Mouse (Mus musculus) CH12.LX (cell line): ENCODE measurements around the gene Col8a1. TPM values are rescaled to one million over a fixed set of nuclear protein-coding genes. Genes with fewer than 3 reads are reported as not detected.

Experiments used
- DNase-seq: peaks from one replicate; pipeline ENCODE4 v3.0.0-alpha.2; 2013; ENCODE audit errors: extremely low read depth
- H3K27ac ChIP-seq: 2 replicates; pipeline ENCODE4 v1.5.1; 2012; ENCODE audit warnings: low read depth, mild to moderate bottlenecking, control low read depth, moderate library complexity; ENCODE audit not compliant: insufficient read depth
- H3K27me3 ChIP-seq: replicated peaks from 2 replicates; pipeline ENCODE3; 2012; ENCODE audit warnings: inconsistent platforms
- H3K36me3 ChIP-seq, 2 experiments: replicated peaks in 1 of 2; 2 replicates each; pipeline versions ENCODE3 to v1.6.1; 2012; ENCODE audit warnings: inconsistent platforms in 1 of 2, low read length in 1 of 2, mild to moderate bottlenecking in 1 of 2, mixed read lengths in 1 of 2, moderate library complexity in 1 of 2; ENCODE audit not compliant: control insufficient read depth in 1 of 2, insufficient read depth in 1 of 2
- H3K4me1 ChIP-seq, 2 experiments: 2 replicates each; pipeline ENCODE4 v1.6.1; 2012; ENCODE audit warnings: inconsistent platforms in 1 of 2, moderate library complexity in 1 of 2; ENCODE audit not compliant: insufficient read depth in 2 of 2, control insufficient read depth in 1 of 2
- H3K4me2 ChIP-seq: 2 replicates; pipeline ENCODE4 v1.6.1; 2012; ENCODE audit warnings: low read depth, mild to moderate bottlenecking, control low read depth; ENCODE audit not compliant: poor library complexity, insufficient read depth, severe bottlenecking
- H3K4me3 ChIP-seq, 3 experiments: fragments of 150-350 bp in 1 of 3; sonication (generic) in 1 of 3; replicated peaks in 1 of 3; 2 replicates each; pipeline versions ENCODE3 to v1.5.1; 2011 to 2012; ENCODE audit warnings: low read depth in 2 of 3, low read length in 2 of 3, mild to moderate bottlenecking in 2 of 3, moderate library complexity in 2 of 3, control low read depth in 1 of 3, improper control_type of control experiment in 1 of 3, inconsistent platforms in 1 of 3, mixed read lengths in 1 of 3; ENCODE audit not compliant: poor library complexity in 1 of 3
- H3K79me2 ChIP-seq: replicated peaks from 2 replicates; pipeline ENCODE4 v1.6.1; 2012; ENCODE audit warnings: mild to moderate bottlenecking, moderate library complexity; ENCODE audit not compliant: control insufficient read depth, poor library complexity, insufficient read depth, severe bottlenecking; ENCODE audit errors: extremely low read depth
- H3K9ac ChIP-seq: 2 replicates; pipeline ENCODE4 v1.6.1; 2012; ENCODE audit warnings: low read depth, mild to moderate bottlenecking, control low read depth, moderate library complexity; ENCODE audit not compliant: insufficient read depth
- H3K9me3 ChIP-seq: replicated peaks from 2 replicates; pipeline ENCODE3; 2012; ENCODE audit warnings: low read length, inconsistent platforms, mixed read lengths
- BHLHE40 ChIP-seq: IDR thresholded peaks from 2 replicates; pipeline ENCODE4 v1.6.1; 2011; ENCODE audit warnings: mild to moderate bottlenecking, low read depth, low read length, improper control_type of control experiment
- CHD1 ChIP-seq: IDR thresholded peaks from 2 replicates; pipeline ENCODE4 v1.6.1; 2012; ENCODE audit warnings: low read depth, low read length, improper control_type of control experiment, inconsistent platforms
- CHD2 ChIP-seq: IDR thresholded peaks from 2 replicates; pipeline ENCODE4 v1.6.1; 2011; ENCODE audit warnings: low read length, improper control_type of control experiment
- CTCF ChIP-seq, 2 experiments: IDR thresholded peaks in 1 of 2; conservative IDR thresholded peaks in 1 of 2; 2 replicates each; pipeline ENCODE4 v1.5.1; 2011 to 2012; ENCODE audit warnings: low read depth in 2 of 2, low read length in 2 of 2, improper control_type of control experiment in 1 of 2, inconsistent platforms in 1 of 2, mild to moderate bottlenecking in 1 of 2, moderate library complexity in 1 of 2
- E2F4 ChIP-seq: IDR thresholded peaks from 2 replicates; pipeline ENCODE4 v1.6.1; 2011; ENCODE audit warnings: low read depth, low read length, improper control_type of control experiment; ENCODE audit not compliant: insufficient replicate concordance
- GABPA ChIP-seq: IDR thresholded peaks from 2 replicates; pipeline ENCODE4 v1.6.1; 2012; ENCODE audit warnings: low read depth, low read length, improper control_type of control experiment, inconsistent platforms; ENCODE audit not compliant: insufficient replicate concordance
- HCFC1 ChIP-seq: IDR thresholded peaks from 2 replicates; pipeline ENCODE4 v1.6.1; 2012; ENCODE audit warnings: low read depth, mild to moderate bottlenecking, inconsistent platforms, low read length, improper control_type of control experiment
- IRF4 ChIP-seq: IDR thresholded peaks from 2 replicates; pipeline ENCODE4 v1.6.1; 2014; ENCODE audit warnings: low read depth, mild to moderate bottlenecking, inconsistent platforms, low read length, improper control_type of control experiment
- JUND ChIP-seq: conservative IDR thresholded peaks from 2 replicates; pipeline ENCODE4 v1.6.1; 2011; ENCODE audit warnings: low read depth, low read length, improper control_type of control experiment
- KAT2A ChIP-seq: IDR thresholded peaks from 2 replicates; pipeline ENCODE4 v1.6.1; 2012; ENCODE audit warnings: low read length, improper control_type of control experiment, inconsistent platforms; ENCODE audit not compliant: insufficient replicate concordance
- MAFK ChIP-seq: IDR thresholded peaks from 2 replicates; pipeline ENCODE4 v1.6.1; 2011; ENCODE audit warnings: low read length, improper control_type of control experiment; ENCODE audit not compliant: insufficient replicate concordance
- MAX ChIP-seq: IDR thresholded peaks from 2 replicates; pipeline ENCODE4 v1.6.1; 2011; ENCODE audit warnings: low read length, improper control_type of control experiment
- MEF2A ChIP-seq: IDR thresholded peaks from 2 replicates; pipeline ENCODE4 v1.6.1; 2014; ENCODE audit warnings: low read depth, mild to moderate bottlenecking, inconsistent platforms, low read length, improper control_type of control experiment, borderline replicate concordance
- MXI1 ChIP-seq: IDR thresholded peaks from 2 replicates; pipeline ENCODE4 v1.6.1; 2011; ENCODE audit warnings: mild to moderate bottlenecking, low read depth, low read length, improper control_type of control experiment
- MYC ChIP-seq: IDR thresholded peaks from 2 replicates; pipeline ENCODE4 v1.6.1; 2011; ENCODE audit warnings: low read depth, mild to moderate bottlenecking, improper control_type of control experiment, low read length
- NRF1 ChIP-seq: IDR thresholded peaks from 2 replicates; pipeline ENCODE4 v1.6.1; 2014; ENCODE audit warnings: low read depth, mild to moderate bottlenecking, inconsistent platforms, low read length, improper control_type of control experiment, moderate library complexity
- POLR2A ChIP-seq: IDR thresholded peaks from 2 replicates; pipeline ENCODE4 v1.6.1; 2011; ENCODE audit warnings: low read depth, mild to moderate bottlenecking, improper control_type of control experiment, low read length
- RAD21 ChIP-seq: IDR thresholded peaks from 2 replicates; pipeline ENCODE4 v1.6.1; 2011; ENCODE audit warnings: low read depth, mild to moderate bottlenecking, low read length, improper control_type of control experiment, moderate library complexity
- SIN3A ChIP-seq: IDR thresholded peaks from 2 replicates; pipeline ENCODE4 v1.6.1; 2012; ENCODE audit warnings: low read length, improper control_type of control experiment, inconsistent platforms
- SMC3 ChIP-seq: IDR thresholded peaks from 2 replicates; pipeline ENCODE4 v1.6.1; 2011; ENCODE audit warnings: low read depth, low read length, improper control_type of control experiment
- TCF12 ChIP-seq: IDR thresholded peaks from 2 replicates; pipeline ENCODE4 v1.6.1; 2014; ENCODE audit warnings: low read depth, mild to moderate bottlenecking, inconsistent platforms, low read length, improper control_type of control experiment
- USF2 ChIP-seq: conservative IDR thresholded peaks from 2 replicates; pipeline ENCODE4 v1.6.1; 2011; ENCODE audit warnings: low read depth, low read length, improper control_type of control experiment
- ZC3H11A ChIP-seq: IDR thresholded peaks from 2 replicates; pipeline ENCODE4 v1.6.1; 2012; ENCODE audit warnings: low read depth, mild to moderate bottlenecking, inconsistent platforms, low read length, improper control_type of control experiment
- ZKSCAN1 ChIP-seq: IDR thresholded peaks from 2 replicates; pipeline ENCODE4 v1.6.1; 2012; ENCODE audit warnings: low read depth, inconsistent platforms, low read length, improper control_type of control experiment, borderline replicate concordance
- ZNF384 ChIP-seq: IDR thresholded peaks from 2 replicates; pipeline ENCODE4 v1.6.1; 2012; ENCODE audit warnings: low read depth, low read length, improper control_type of control experiment, inconsistent platforms
- dilution Hi-C: fragments of 300-500 bp; cut with MboI; formaldehyde crosslinking; loops from 2 replicates; pipeline ENCODE4 v1.14.3; 2020; ENCODE audit warnings: low sequenced_read_pairs; ENCODE audit not compliant: extremely low pct_unique_long_range_greater_than_20kb, extremely low pct_ligation_motif_present
- in situ Hi-C: fragments of 300-500 bp; cut with MboI; formaldehyde crosslinking; loops from 3 replicates; pipeline ENCODE4 v1.14.3; 2019; ENCODE audit warnings: low sequenced_read_pairs, low pct_ligation_motif_present, low pct_unique_long_range_greater_than_20kb, mixed read lengths
- polyA plus RNA-seq: library from polyadenylated mRNA; unstranded; fragments of >175 nt; gene quantifications from 2 replicates; pipeline ENCODE4 v1.2.1, GENCODE M21; 2012; ENCODE audit warnings: low read depth; ENCODE audit not compliant: insufficient read length
- total RNA-seq, 2 experiments: library from RNA; depleted of rRNA; stranded (reverse); fragments of 300-350 nt in 1 of 2; fragments of >200 nt in 1 of 2; gene quantifications; 2 replicates each; pipeline ENCODE4 v1.2.3; 2012 to 2014

Gene Col8a1
- total and polyA plus RNA-seq, 3 experiments = not detected

DNA sequence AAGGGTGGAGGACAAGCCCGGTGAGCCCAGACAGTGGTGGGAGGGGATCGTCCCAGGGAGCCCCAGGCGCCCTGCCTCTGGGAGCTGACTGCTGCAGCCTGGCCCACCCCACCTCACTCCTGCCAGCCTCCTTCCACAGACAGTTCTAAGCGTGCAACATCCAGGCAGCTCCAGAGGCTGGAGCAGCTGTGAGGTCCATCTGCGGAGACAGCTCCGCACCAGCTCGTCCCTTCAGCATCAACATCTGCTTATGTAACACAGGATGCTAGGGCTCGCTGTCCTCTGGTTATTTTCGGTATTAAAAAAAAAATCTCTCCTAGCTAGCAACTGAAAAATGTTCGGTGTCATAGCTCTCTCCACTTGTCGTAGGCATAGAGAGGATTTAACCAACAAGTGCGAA, 704 bp upstream of the Col8a1 start:
- in situ Hi-C loops (no loop called here), dilution Hi-C loops (no loop called here)
- peaks cover 0 to 30% of the 10 kb centered on the region in 2 experiments; a peak in 2 of 4 replicates for H3K4me1 ChIP-seq
- H3K9me3 ChIP-seq = no peaks in the 10 kb centered on the region
- no peaks in the 10 kb centered on the region for H3K36me3 ChIP-seq
- H3K79me2 ChIP-seq = no peaks in the 10 kb centered on the region
- peaks cover 13% of the 10 kb centered on the region for H3K27me3 ChIP-seq
- H3K27ac ChIP-seq = no peak overlapping the region
- no peak overlapping the region for H3K4me2 ChIP-seq
- no peak overlapping the region for H3K4me3 ChIP-seq
- H3K9ac ChIP-seq = no peak overlapping the region
- TF ChIP-seq KAT2A (no peak), E2F4 (no peak), SMC3 (no peak)
- no peak for DNase-seq

DNA sequence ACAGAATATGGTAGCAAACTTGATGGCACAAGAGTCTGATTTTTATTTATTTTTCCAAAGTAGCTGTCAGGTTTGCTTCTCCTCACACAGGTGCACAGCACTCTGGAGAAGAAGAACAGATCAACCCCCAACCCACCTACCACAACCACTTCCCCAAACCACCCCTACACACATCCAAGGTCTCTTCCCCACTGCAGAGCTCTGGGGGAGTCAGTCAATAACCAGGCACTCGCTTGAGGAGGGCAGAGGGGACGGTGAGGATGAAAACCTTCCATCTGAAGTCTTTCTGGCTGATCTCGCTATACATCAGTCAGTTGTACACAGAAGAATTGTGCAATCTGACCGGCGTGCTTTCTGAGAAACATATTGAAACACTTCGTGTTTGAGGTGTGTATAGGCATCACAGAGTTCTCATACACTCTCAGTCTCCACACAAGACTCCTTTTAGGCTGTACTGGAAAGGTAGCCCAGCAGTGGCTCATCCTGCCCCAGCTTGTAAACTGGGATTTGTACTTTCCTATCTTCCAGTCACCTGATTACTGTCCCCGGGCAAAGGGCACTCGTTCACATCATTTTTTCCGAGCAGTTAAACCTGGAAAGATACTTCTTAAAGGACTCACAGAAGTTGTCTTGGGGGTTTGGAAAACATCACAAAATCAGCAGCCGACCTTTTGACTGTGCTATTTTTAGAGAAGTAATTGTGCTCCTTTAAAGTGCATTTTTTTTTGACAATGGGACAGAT, 827 bp downstream of the Col8a1 start:
- in situ Hi-C loops = no loop called here

DNA sequence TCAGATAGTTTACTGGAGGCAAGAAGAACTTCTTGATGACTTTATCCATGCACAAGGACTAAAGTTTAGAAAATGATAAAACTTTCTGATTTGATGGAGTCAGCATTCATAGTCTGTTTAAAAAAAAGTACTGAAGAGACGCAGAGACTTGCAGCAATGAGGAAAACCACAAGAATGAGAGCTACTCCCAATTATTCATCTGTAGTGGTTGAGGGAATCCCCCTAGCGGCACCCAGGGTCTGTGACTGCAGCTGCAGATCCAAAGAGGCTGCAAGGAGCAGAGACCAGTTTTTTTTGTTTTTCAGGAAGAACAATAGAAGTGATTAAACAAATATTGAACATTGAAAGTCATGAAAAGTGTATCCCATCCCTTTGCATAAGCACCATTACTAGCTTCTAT, 4.0 kb downstream of the Col8a1 start:
- H3K4me2 ChIP-seq = no peak overlapping the region
- H3K4me3 ChIP-seq = no peak overlapping the region
- H3K27me3 ChIP-seq = peaks cover 20% of the 10 kb centered on the region
- H3K4me1 ChIP-seq = peaks cover 3 to 43% of the 10 kb centered on the region in 2 experiments; a peak in 3 of 4 replicates
- DNase-seq = peak; percentile 86
- no peaks in the 10 kb centered on the region for H3K79me2 ChIP-seq
- H3K9me3 ChIP-seq = no peaks in the 10 kb centered on the region
- no peak overlapping the region for H3K9ac ChIP-seq
- no peak overlapping the region for H3K27ac ChIP-seq
- dilution Hi-C loops (no loop called here), in situ Hi-C loops (no loop called here)
- no peaks in the 10 kb centered on the region for H3K36me3 ChIP-seq
- TF ChIP-seq IRF4 = peak; percentile 67
- no peak for TF ChIP-seq CHD1
- peak; percentile 92 for TF ChIP-seq ZNF384
- peak; percentile 24 for TF ChIP-seq RAD21
- TF ChIP-seq NRF1 = no peak
- TF ChIP-seq CTCF (conservative IDR thresholded peaks at IDR 0.05 in 1 of 2, IDR thresholded peaks at IDR 0.05 in 1 of 2; ENCODE audit: low read depth in 2 of 2, low read length in 2 of 2) = peak; percentile 22 to 61
- TF ChIP-seq ZC3H11A = no peak
- no peak for TF ChIP-seq MXI1
- TF ChIP-seq BHLHE40 = peak; percentile 48
- TF ChIP-seq MAFK = peak; percentile 91
- 0 out of 2 replicates have a peak, but pooled peaks have one; percentile 15 for TF ChIP-seq MYC
- no peak for TF ChIP-seq GABPA
- no peak for TF ChIP-seq USF2
- no peak for TF ChIP-seq KAT2A
- no peak for TF ChIP-seq HCFC1
- TF ChIP-seq MAX = no peak
- peak; percentile 55; the same call in 1 of the 2 replicates for TF ChIP-seq JUND
- no peak for TF ChIP-seq SIN3A
- peak; percentile 64 for TF ChIP-seq MEF2A
- TF ChIP-seq TCF12 = peak; percentile 78
- TF ChIP-seq ZKSCAN1 = no peak

More for the DNA sequence above, 827 bp downstream of the Col8a1 start:
- peaks cover 20% of the 10 kb centered on the region for H3K27me3 ChIP-seq
- no peaks in the 10 kb centered on the region for H3K36me3 ChIP-seq
- no peak overlapping the region for H3K9ac ChIP-seq
- TF ChIP-seq CHD2 = no peak
- TF ChIP-seq ZKSCAN1 = no peak
- no peak for TF ChIP-seq MYC
- no peak for TF ChIP-seq POLR2A
- no peak for TF ChIP-seq USF2
- TF ChIP-seq SIN3A = no peak
- no peak overlapping the region for H3K27ac ChIP-seq
- H3K9me3 ChIP-seq = no peaks in the 10 kb centered on the region
- H3K79me2 ChIP-seq = no peaks in the 10 kb centered on the region
- H3K4me3 ChIP-seq = no peak overlapping the region
- H3K4me1 ChIP-seq = peaks cover 3 to 43% of the 10 kb centered on the region in 2 experiments; a peak in 3 of 4 replicates
- dilution Hi-C loops = no loop called here
- DNase-seq = no peak
- no peak overlapping the region for H3K4me2 ChIP-seq
